Mouse (Mus musculus) forebrain, embryonic 12.5 days (tissue): ENCODE results near the gene Lck. TPM values are rescaled to one million over a fixed set of nuclear protein-coding genes. Genes with fewer than 3 reads are reported as not detected.

Experiments used
- ATAC-seq: fragments of 200-750 bp; cut with Nextera tagmentation; 2 replicates; pipeline ENCODE4 v1.8.0; 2017; ENCODE audit warnings: moderate TSS enrichment; ENCODE audit not compliant: low FRiP score
- H3K27ac ChIP-seq: fragments of 300-500 bp; sonication (generic); 2 replicates; pipeline ENCODE4 v1.5.1; 2016; ENCODE audit warnings: mild to moderate bottlenecking
- H3K27me3 ChIP-seq: fragments of 300-500 bp; sonication (generic); 2 replicates; pipeline ENCODE4 v1.6.1; 2016; ENCODE audit warnings: mild to moderate bottlenecking
- H3K36me3 ChIP-seq: fragments of 300-500 bp; sonication (generic); replicated peaks from 2 replicates; pipeline ENCODE4 v1.6.1; 2016; ENCODE audit warnings: mild to moderate bottlenecking
- H3K4me1 ChIP-seq: fragments of 300-500 bp; sonication (generic); 2 replicates; pipeline ENCODE4 v1.6.1; 2016
- H3K4me2 ChIP-seq: fragments of 300-500 bp; sonication (generic); 2 replicates; pipeline ENCODE4 v1.6.1; 2016; ENCODE audit warnings: mild to moderate bottlenecking, moderate library complexity
- H3K4me3 ChIP-seq: fragments of 300-500 bp; sonication (generic); replicated peaks from 2 replicates; pipeline ENCODE4 v1.5.1; 2016; ENCODE audit warnings: mild to moderate bottlenecking
- H3K9ac ChIP-seq: fragments of 300-500 bp; sonication (generic); 2 replicates; pipeline ENCODE4 v1.6.1; 2016; ENCODE audit warnings: mild to moderate bottlenecking
- H3K9me3 ChIP-seq: fragments of 300-500 bp; sonication (generic); 2 replicates; pipeline ENCODE4 v1.6.1; 2016
- WGBS: fragments of 180-500 bp; shearing (Covaris S2); methylation state at CpG from one replicate; pipeline ENCODE4 v1.1.7; 2016; 5-methylcytosine and 5-hydroxymethylcytosine counted together
- polyA plus RNA-seq: library from polyadenylated mRNA; unstranded; fragments of >200 nt; fragmentation: Nextera tagmentation; extraction: Ambion mirVana; gene quantifications from 2 replicates; pipeline ENCODE4 v1.2.1, GENCODE M21; 2016

Gene Lck
- polyA plus RNA-seq, result 9.0 and 9.3 TPM in 2 replicates

GRCm38 (mm10) chr4:129573430-129573829 is at the start of gene Lck:
TSS of gene Lck (minus strand) at chr4:129573641.
- 91% methylated on average over 8 of the region's 8 CpGs for WGBS
- Histone ChIP-seq H3K4me1 (peaks cover 7% of the 10 kb centered on the region; the same call in 1 of the 2 replicates), H3K4me2 (no peak within 1 kb of the TSS), H3K9me3 (no peaks in the 10 kb centered on the region), H3K4me3 (no peak within 1 kb of the TSS), H3K27ac (no peak within 1 kb of the TSS), H3K36me3 (no peaks in the 10 kb centered on the region), H3K27me3 (no peaks in the 10 kb centered on the region), H3K9ac (no peak within 1 kb of the TSS)
- ATAC-seq, result no peak

- peak overlapping the region; percentile 91 for H3K27ac ChIP-seq
- peak overlapping the region; percentile 66 for H3K4me3 ChIP-seq
- H3K9me3 ChIP-seq, result no peaks in the 10 kb centered on the region
- H3K4me1 ChIP-seq, result peaks cover 38% of the 10 kb centered on the region
- WGBS, result 27% methylated on average over 8 of the region's 8 CpGs
- H3K9ac ChIP-seq, result peak overlapping the region; percentile 84
- ATAC-seq, result no peak
- H3K27me3 ChIP-seq, result no peaks in the 10 kb centered on the region
- H3K36me3 ChIP-seq, result peaks cover 21% of the 10 kb centered on the region
- peak overlapping the region; percentile 82 for H3K4me2 ChIP-seq
Observed at GRCm38 (mm10) chr4:129622803-129623535, 49.5 kb upstream of the Lck start.

- H3K27ac ChIP-seq, result no peak overlapping the region
- 81% methylated on average over 11 of the region's 11 CpGs for WGBS
Observed at GRCm38 (mm10) chr4:129622120-129622802, 48.8 kb upstream of the Lck start.

GRCm38 (mm10) chr4:129621283-129621841 is 47.9 kb upstream of the Lck start:
- H3K9ac ChIP-seq, result peak overlapping the region; percentile 2
- WGBS, result 89% methylated on average over 8 of the region's 8 CpGs
- no peak for ATAC-seq

More at GRCm38 (mm10) chr4:129622120-129622802, 48.8 kb upstream of the Lck start:
- H3K4me3 ChIP-seq, result peak overlapping the region; percentile 66
- H3K36me3 ChIP-seq, result peaks cover 16% of the 10 kb centered on the region
- peak overlapping the region; percentile 84 for H3K9ac ChIP-seq
- no peaks in the 10 kb centered on the region for H3K27me3 ChIP-seq
- H3K4me2 ChIP-seq, result peak overlapping the region; percentile 82
- peaks cover 41% of the 10 kb centered on the region for H3K4me1 ChIP-seq
- ATAC-seq, result no peak
- H3K9me3 ChIP-seq, result no peaks in the 10 kb centered on the region

GRCm38 (mm10) chr4:129620419-129621282 is 47.2 kb upstream of the Lck start:
- peaks cover 40% of the 10 kb centered on the region for H3K4me1 ChIP-seq
- peak overlapping the region; percentile 2; the same call in 1 of the 2 replicates for H3K9ac ChIP-seq
- ATAC-seq, result no peak
- H3K4me2 ChIP-seq, result no peak overlapping the region
- 92% methylated on average over 11 of the region's 11 CpGs for WGBS
- H3K9me3 ChIP-seq, result no peaks in the 10 kb centered on the region
- no peak overlapping the region for H3K4me3 ChIP-seq
- H3K36me3 ChIP-seq, result peaks cover 18% of the 10 kb centered on the region
- no peak overlapping the region for H3K27ac ChIP-seq
- H3K27me3 ChIP-seq, result no peaks in the 10 kb centered on the region

More at GRCm38 (mm10) chr4:129621283-129621841, 47.9 kb upstream of the Lck start:
- Histone ChIP-seq H3K27ac (no peak overlapping the region), H3K36me3 (peaks cover 16% of the 10 kb centered on the region), H3K27me3 (no peaks in the 10 kb centered on the region), H3K4me2 (no peak overlapping the region), H3K4me1 (peaks cover 41% of the 10 kb centered on the region), H3K4me3 (no peak overlapping the region), H3K9me3 (no peaks in the 10 kb centered on the region)

- 5% methylated on average over 44 of the region's 44 CpGs for whole genome bisulfite sequencing
- no peaks in the 10 kb centered on the region for H3K27me3 ChIP-seq
- H3K36me3 ChIP-seq, result peaks cover 18% of the 10 kb centered on the region
- H3K9me3 ChIP-seq, result no peaks in the 10 kb centered on the region
- H3K27ac ChIP-seq, result peak within 1 kb of the TSS; percentile 81
- peaks cover 24% of the 10 kb centered on the region for H3K4me1 ChIP-seq
- peak within 1 kb of the TSS; percentile 58 for H3K4me3 ChIP-seq
- peak within 1 kb of the TSS; percentile 78 for H3K4me2 ChIP-seq
- H3K9ac ChIP-seq, result peak within 1 kb of the TSS; percentile 77
- ATAC-seq, result peak; percentile 91
Observed at GRCm38 (mm10) chr4:129618786-129619691, 45.6 kb upstream of the Lck start, which contains the start of gene Iqcc. TSS of gene Iqcc (minus strand) at chr4:129619099.

GRCm38 (mm10) chr4:129618031-129618430 is 44.6 kb upstream of the Lck start:
- Histone ChIP-seq H3K4me1 (peaks cover 21% of the 10 kb centered on the region), H3K9me3 (no peaks in the 10 kb centered on the region), H3K4me2 (peak overlapping the region; percentile 78), H3K9ac (peak overlapping the region; percentile 77; the same call in 1 of the 2 replicates), H3K36me3 (peaks cover 18% of the 10 kb centered on the region), H3K27ac (no peak overlapping the region), H3K4me3 (peak overlapping the region; percentile 58), H3K27me3 (no peaks in the 10 kb centered on the region)
- WGBS, result 96% methylated on average over 5 of the region's 5 CpGs
- ATAC-seq, result no peak

GRCm38 (mm10) chr4:129617121-129617641 is 43.7 kb upstream of the Lck start:
- H3K4me2 ChIP-seq, result no peak overlapping the region
- no peak overlapping the region for H3K4me3 ChIP-seq
- H3K4me1 ChIP-seq, result peaks cover 13% of the 10 kb centered on the region
- H3K27ac ChIP-seq, result no peak overlapping the region
- WGBS, result 93% methylated on average over 7 of the region's 7 CpGs
- no peak for ATAC-seq
- H3K9me3 ChIP-seq, result no peaks in the 10 kb centered on the region
- H3K27me3 ChIP-seq, result no peaks in the 10 kb centered on the region
- peaks cover 18% of the 10 kb centered on the region for H3K36me3 ChIP-seq
- H3K9ac ChIP-seq, result no peak overlapping the region

- Histone ChIP-seq H3K27ac (no peak overlapping the region), H3K4me2 (no peak overlapping the region), H3K36me3 (peaks cover 18% of the 10 kb centered on the region), H3K27me3 (no peaks in the 10 kb centered on the region), H3K4me3 (no peak overlapping the region), H3K9me3 (no peaks in the 10 kb centered on the region), H3K4me1 (peaks cover 9% of the 10 kb centered on the region), H3K9ac (no peak overlapping the region)
- ATAC-seq, result no peak
- 95% methylated on average over 3 of the region's 3 CpGs for WGBS
Observed at GRCm38 (mm10) chr4:129616631-129617030, 43.2 kb upstream of the Lck start.

- ATAC-seq, result no peak
- Histone ChIP-seq H3K9ac (no peak overlapping the region), H3K4me3 (no peak overlapping the region), H3K36me3 (peaks cover 18% of the 10 kb centered on the region), H3K4me1 (peaks cover 9% of the 10 kb centered on the region), H3K27ac (no peak overlapping the region), H3K27me3 (no peaks in the 10 kb centered on the region), H3K9me3 (no peaks in the 10 kb centered on the region), H3K4me2 (no peak overlapping the region)
- WGBS, result 88% methylated on average over 9 of the region's 9 CpGs
Observed at GRCm38 (mm10) chr4:129615801-129616290, 42.4 kb upstream of the Lck start.

- ATAC-seq, result no peak
- Histone ChIP-seq H3K36me3 (peaks cover 31% of the 10 kb centered on the region), H3K27ac (no peak within 1 kb of the TSS), H3K27me3 (no peaks in the 10 kb centered on the region), H3K4me2 (no peak within 1 kb of the TSS), H3K9me3 (no peaks in the 10 kb centered on the region), H3K4me1 (peaks cover 9% of the 10 kb centered on the region), H3K4me3 (no peak within 1 kb of the TSS), H3K9ac (no peak within 1 kb of the TSS)
- WGBS, result 85% methylated on average over 6 of the region's 6 CpGs
Observed at GRCm38 (mm10) chr4:129614093-129614492, 40.7 kb upstream of the Lck start, which contains the start of gene Dcdc2b. TSS of gene Dcdc2b (minus strand) at chr4:129614257.
